Mouse (Mus musculus): ENCODE results near the gene Hook2.

The Hook2 gene

DNA sequence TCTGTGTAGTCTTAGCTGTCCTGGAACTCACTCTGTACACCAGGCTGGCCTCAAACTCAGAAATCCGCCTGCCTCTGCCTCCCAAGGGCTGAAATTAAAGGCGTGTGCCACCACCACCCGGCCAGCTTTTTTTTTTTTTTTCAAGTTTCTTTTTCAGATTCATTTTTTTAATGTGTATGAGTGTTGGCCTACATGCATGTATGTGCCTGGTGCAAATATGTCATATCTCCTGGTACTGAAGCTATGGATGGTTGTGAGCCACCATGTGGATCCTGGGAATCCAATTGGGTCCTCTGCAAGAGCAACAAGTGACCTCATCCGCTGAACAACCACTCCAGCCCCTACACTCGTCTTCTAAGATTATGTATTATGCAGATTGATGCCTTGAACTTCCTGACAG lies 3.0 kb upstream of the Hook2 start:
- DNase-seq (ENCODE audit: low read depth, low spot score), result no peak

DNA sequence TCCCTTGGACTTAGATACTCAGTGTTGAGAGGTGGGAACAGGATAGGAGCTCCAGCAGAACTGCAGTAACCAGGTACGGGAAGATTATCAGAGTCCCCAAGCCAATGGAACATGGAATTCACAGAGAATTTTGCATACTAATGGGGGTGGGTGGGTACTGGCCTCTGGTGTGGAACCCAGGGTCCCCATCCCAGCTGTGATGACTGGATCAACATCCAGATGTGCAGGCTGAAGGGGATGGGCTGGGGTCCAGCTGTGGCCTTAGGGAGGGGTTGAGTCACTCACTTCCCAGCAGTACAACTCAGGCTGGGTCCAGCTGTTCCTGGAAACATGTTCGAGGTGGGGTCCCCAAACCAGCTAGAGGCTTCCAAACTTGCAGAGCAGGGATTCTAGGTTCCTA lies 2.5 kb upstream of the Hook2 start:
- no peak for DNase-seq (ENCODE audit: low read depth, low spot score)

DNA sequence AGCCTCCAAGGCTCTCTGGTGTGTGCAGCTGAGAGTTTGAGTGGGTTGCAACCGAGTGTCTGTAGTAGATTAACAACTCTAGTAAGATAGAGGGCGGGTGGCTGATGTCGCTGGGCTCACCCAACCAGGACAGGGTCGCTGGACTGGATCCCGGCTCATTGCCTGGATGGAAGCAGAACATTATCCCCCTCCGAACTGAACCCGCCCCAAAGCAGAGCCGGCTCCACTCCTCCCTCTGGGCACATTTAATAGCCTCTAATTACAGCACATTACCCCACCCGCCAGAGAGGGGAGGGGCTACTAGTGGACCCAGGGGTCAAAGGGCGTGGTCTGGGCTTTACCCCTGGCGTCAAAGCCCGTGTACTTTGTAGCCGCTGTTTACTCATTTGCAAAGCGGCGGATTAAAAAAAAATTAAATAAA lies 1.1 kb upstream of the Hook2 start:
- no peak for DNase-seq (ENCODE audit: low read depth, low spot score)

DNA sequence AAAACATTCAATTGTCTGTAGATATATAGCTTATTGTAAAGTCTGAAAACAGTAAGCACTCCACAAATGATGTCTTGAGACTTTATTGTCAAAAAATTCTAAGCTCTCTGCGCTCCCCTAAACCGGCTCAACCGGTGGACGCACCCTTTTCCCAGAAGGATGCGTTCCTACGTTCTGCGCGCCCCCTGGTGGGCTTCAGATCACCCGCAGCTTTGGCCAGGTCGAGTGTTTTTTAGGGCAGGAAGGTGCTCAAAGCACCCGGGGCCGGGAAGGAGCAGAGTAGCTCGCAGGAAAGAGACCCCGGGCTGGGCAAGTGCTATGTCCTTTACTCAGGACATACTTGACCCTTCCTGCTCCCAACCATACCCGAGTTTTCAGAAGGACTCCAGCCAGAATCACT lies 593 bp upstream of the Hook2 start:
- DNase-seq (ENCODE audit: low read depth, low spot score), result no peak

DNA sequence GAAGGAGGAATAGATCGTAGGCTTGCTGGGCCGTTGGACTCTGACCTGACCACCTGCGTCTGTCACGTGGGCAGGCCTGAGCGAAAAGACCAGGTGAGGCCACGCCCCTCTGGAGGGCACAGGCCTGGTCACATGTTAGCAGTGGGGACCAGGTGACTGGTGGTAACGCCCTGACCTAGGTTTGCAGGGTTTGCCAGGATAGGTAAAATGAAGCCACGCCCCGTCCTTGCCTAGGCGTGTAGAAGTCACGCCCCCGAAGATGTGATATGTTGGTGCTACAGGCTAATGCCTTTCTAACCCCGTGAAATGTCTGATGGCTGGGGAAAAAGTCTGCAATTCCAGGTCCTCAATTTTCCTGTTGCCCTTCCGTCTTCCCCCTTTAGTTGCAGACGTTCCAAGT lies 433 bp downstream of the Hook2 start:
- no peak for DNase-seq (ENCODE audit: low read depth, low spot score)

DNA sequence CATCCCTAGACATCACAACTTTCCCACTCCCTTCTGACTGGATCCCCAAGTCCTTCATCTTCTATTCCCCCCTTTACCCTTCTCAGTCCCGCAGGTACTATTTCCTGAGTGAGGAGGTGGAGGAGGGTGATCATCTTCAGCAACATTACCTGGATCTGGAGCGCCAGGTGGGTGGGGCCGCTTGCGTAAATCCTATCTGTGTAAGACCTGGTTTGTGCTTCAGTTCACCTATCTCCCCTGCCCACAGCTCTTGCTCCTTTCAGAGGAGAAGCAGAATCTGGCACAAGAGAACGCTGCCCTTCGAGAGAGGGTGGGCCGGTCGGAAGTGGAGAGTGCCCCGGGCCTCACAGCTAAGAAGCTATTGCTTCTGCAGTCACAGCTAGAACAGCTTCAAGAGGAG lies 4.0 kb downstream of the Hook2 start:
- no peak for DNase-seq (ENCODE audit: low read depth, low spot score)

DNA sequence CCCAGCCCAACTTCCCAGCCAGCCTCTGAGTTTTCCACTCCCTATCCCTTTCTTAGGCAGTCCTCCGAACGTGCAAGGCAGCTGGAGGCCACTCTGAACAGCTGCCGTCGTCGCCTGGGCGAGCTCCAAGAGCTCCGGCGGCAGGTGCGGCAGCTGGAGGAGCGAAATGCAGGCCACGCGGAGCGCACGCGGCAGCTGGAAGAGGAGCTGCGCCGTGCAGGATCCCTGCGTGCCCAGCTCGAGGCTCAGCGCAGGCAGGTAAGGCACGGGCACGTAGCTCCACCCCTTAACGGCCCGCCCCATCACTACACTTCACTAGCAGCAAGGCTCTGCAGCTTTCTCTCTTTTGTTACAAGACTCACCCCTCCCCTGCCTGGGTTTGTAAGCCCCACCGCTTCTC lies 5.3 kb downstream of the Hook2 start:
- no peak for DNase-seq (ENCODE audit: low read depth, low spot score)

DNA sequence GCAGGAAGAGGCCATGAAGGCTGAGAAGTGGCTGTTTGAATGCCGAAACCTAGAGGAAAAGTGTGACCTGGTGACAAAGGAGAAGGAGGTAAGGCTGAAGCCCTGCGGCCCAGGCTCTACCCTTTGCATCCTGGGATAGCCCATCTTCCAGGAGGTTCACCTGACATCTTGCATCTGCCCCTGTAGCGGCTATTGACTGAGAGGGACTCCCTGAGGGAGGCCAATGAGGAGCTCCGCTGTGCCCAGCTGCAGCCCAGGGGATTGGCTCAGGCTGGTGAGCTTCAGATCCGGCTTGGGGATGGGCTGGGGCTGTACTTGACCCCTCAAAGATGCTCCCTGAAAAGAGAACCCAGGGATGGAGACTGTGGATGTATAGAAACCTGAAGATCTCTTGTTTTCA lies 6.6 kb downstream of the Hook2 start:
- no peak for DNase-seq (ENCODE audit: low read depth, low spot score)

DNA sequence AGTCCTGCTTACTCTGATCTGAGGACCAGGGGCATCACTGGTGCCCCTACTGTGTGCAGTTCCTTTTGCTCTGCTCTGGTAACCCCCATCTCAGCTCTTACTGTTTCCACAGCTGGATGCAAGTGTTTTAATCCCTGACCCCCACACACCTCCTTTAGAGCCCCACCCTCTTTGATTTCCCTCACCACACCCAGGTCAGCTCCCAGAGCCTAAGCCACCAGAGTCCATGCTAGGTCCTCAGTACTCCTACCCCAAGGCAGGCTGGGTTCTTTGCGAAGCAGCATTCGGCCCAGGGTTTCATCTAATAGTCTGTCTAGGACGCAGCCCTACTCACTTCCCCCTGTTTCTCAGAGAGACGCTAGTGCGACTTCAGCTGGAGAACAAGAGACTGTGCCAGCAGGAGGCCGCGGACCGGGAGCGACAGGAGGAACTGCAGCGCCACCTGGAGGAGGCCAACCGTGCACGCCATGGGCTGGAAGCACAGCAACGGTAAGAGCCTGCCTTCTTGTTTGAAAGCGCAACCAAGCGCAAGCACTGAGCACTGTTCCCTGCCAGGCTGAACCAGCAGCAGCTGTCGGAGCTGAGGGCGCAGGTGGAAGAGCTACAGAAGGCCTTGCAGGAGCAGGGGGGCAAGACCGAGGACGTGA lies 7.4 kb downstream of the Hook2 start:
- DNase-seq (ENCODE audit: low read depth, low spot score), result peak; percentile 95

DNA sequence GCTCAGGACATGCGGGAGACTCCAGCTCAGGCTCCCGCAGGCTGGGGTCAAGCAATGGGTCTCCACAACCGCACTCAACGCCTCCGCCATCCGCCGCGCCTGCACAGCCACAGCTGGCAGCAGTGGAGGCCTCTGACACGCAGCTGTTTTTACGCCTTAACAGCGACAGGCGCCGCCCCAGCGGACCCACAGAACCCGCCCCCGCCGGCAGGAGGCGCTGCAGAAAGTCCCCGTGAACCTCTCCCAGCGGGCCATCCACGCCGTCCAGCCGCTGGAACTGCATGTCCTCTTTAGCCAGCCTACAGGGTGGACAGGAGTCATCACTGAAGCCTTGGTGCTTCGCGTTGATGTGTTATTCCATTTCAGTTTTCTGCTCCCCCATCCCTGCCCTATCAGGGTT lies 17.3 kb downstream of the Hook2 start:
- no peak for DNase-seq (ENCODE audit: low read depth, low spot score)

DNA sequence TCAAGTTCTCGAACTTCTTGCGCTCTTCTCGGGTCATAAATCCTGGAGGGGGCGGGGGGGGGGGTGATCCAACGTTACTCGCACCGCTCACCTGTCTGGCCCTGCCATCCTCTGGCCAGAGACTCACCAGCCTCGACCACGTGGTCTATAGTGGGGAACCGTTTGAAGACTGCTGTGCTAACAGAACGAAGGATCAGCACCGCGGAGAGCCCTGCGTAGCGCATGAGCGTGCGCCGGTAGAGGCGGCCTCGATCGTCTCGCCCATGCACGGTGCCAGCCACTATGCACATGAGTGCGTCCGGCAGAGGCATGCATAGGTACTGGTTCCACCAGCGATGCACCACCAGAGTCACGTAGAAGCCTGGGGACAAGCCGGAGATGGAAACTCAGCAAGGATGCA lies 20.8 kb downstream of the Hook2 start:
- DNase-seq (ENCODE audit: low read depth, low spot score), result no peak

DNA sequence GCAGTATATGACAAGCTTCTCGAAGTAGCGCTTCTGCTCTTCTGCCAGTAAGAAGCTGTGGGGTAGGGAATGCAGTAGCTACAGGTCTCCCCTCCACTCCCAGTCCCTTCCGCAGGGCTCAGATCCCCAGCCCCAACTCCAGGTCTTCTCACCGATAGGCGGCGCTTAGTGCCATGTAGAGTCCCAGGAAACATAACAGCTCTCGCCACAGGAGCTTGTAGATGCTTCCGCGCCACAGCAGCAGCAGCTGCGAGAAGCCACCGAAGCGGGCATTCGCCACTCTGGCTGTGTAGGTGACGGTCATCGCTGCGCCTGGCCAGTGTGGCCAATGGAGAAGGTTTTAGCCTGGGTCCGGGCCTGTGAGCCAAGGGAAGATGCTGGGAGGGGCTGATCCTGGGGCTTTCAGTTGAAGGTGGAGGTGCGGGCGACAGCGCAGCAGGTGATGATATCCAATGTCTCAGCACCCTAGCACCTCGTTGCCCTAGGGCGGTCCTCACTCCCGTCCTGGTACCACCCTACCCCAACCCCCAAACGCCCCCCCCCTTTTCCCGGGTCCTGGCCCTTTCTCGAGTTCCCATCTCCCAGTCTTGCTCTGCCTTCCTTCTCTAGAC lies 22.9 kb downstream of the Hook2 start:
- DNase-seq (ENCODE audit: low read depth, low spot score), result no peak

DNA sequence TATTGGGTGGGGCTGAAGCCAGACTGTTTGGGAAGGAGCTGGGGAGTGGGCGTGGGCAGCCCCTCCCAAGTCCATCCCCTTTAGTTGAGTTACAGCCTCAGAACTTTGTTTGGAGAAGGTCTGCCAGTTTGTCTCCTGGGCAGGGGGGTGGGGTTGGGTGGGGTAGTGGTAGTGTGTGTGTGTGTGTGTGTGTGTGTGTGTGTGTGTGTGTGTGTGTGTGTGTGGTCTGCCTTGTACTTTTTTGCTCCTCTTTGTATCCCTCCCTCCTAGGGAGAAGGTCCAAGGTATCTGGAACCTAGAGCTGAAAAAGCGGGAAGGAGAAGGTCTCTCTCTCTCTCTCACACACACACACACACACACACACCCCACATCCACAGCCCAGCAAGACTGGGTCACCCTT lies 24.0 kb downstream of the Hook2 start, which contains the start of gene Best2:
Gene Best2 (minus strand): TSS at position 101 of the 400 bp plus-strand sequence.
- no peak for DNase-seq (ENCODE audit: low read depth, low spot score)

DNA sequence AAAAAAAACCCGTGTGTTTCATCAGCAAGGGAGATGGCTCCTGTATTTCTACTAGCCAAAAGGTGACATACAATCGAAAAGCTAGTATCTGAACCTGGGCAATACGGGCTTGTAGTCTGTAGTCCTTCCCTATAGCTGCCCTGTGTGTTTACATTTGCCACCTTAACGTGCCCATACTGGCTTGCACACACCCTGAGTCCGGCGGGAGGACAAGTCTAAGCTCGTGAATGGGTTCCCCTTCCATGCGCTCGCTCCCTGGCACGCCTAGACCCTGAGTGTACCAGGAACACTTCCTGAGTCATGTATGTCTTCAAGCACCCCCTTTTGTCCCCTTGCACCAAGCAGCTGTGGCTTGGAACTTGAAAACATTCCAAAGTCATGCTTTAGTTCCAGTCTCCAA lies 26.3 kb downstream of the Hook2 start:
- no peak for DNase-seq (ENCODE audit: low read depth, low spot score)

DNA sequence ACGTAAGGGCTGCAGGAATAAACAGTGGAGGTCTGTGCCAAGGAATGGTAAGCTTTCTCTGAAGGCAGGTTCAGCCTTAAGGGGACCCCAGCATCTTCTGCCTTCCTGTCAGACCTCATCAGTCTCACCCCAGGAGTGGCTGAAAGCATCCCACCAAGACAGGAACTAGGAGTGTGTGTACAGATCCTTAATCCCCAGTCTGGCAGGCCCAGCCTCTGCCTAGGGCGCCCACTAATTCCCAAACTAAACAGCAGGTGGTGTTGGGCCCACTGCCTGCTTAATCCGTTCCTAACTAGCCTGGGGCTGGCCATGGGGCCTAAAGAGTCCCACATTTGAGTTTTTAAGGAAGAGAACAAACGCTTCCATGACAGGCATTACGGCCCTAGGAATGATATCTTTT lies 26.8 kb downstream of the Hook2 start:
- no peak for DNase-seq (ENCODE audit: low read depth, low spot score)

DNA sequence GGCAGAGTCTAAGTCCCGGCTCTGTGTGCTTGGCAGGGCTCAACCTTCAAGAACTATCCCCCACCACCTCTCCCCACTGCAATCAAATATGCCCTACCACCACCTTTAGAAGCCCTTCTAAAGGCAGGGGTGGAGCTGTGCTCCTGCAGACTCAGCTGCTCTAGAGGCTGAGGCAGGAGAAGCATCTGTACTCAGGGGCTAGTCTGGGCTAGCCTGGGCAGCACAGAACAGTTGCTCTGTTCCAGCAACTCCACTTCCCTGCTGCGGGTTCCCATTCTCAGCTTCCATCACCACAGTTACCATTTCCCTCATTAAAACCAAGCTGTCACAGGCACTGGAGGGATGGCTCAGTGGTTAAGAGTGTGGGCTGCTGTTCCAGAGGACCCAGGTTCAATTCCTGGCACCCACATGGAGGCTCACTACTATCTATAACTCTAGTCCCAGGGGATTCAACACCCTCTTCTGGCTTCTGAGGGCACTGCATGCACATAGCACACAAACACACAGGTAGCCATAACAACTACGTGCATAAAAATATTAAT lies 31.2 kb downstream of the Hook2 start:
- DNase-seq (ENCODE audit: low read depth, low spot score), result no peak

DNA sequence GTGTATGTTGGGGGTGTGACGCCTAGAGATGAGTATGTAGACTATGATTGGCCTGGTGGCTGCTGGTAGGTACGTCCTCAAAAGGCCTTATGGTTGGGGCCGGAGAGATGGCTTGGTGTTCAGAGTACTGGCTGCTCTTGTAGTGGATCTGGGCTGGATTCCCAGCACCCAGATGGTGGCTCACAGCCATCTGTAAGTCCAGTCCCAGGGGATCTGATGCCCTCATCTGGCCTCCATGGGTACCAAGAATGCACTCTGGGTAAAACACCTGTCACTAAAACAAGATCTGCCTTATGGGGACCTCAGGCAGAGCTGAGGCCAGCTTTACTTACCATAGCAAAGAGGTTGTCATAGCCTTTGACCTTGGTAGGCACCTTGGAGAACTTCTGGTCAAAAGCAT lies 33.4 kb downstream of the Hook2 start:
- no peak for DNase-seq (ENCODE audit: low read depth, low spot score)

DNA sequence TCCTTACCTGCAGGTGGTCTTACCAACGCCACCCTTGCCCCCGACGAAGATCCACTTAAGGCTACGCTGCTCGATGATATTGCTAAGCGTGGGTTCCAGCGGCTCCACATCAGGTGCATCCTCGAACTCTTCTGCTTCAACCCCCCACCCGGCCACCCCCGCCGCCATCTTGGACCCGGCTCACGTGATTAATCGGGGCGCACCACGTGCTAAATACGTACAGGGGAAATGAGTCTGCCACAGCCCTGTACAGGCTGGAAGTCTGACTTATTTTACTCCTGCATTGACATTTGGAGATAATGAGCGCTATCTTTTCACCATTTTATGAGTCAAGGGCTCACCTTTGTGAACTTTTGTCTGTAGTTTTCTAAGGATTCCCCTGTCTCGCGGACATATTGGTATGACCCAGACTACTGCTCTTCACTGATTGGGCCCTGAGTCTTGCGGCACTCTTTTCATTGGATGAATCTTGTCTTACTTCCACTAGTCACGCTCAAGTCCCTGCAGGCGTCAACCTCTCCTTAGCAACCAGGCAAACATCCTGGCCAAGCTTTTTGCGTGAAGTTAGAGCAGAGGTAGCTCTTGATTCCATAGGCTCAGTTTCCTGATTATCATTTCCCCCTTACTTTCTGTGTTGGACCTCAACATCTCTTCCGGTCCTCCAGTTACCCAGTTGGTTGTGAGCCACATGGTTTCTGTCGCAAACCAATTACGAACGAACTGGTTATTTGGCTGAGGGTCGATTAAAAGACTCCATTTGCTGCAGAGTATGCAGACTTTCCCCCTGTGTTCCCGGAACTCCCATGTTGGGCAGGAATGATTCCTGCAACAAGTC lies 34.9 kb downstream of the Hook2 start, which contains the start of gene Asna1:
Gene Asna1 (minus strand): TSS at position 184 of the 835 bp plus-strand sequence.
- DNase-seq (ENCODE audit: low read depth, low spot score), result no peak

DNA sequence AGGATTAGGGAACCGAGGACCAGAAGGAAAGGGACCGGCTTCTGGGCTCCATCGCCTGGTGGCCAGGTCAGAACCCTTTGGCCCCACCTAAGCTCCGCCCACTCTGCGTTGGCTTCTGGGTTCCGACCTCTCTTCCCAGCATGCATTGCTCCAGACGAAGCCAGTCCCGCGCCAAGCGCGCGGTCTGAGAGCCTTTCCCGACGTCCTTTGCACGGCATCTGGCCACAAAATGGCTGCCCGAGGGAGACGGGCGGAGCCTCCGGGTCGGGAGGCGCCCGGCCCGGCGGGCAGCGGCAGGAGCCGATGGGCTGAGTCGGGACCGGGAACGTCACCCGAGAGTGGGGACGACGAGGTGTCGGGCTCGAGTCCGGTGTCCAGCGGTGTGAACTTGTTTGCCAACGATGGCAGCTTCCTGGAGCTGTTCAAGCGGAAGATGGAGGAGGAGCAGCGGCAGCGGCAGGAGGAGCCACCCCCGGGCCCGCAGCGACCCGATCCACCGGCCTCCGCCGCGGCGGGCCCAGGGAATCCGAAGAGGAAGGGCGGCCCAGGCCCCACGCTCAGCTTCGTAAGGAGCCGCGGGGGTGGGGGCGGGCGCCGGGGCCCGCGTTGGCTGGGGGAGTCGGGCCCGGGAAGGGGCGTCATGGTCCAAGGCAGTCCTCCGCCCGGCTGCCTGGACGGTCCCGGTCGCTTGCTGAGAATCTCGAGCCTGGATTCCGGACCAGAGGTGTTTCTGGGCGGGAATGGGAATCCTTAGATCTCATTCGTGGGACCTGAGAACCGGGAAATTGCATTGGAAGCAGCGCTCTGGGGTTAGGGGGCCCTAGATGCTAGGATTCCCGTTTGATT lies 36.5 kb downstream of the Hook2 start, which contains the start of gene Trir:
Gene Trir (plus strand): TSS at position 154 of the 846 bp plus-strand sequence.
- DNase-seq (ENCODE audit: low read depth, low spot score), result peak; percentile 99

DNA sequence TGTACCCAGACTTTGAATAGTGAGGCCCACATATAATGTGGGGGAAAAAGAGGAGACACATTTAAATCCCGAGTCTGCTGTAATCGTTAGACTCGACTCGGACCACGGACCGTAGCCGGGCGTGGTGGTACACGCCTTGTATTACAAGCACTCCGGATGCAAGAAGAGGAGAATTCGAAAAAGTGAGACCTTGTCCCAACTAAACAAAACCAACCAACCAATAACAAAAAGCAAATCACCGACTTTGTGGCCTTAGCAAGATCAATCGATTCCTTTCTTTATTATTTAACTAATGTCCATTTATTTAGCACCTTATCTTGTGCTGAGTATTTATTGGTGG lies 37.1 kb downstream of the Hook2 start:
- DNase-seq (ENCODE audit: low read depth, low spot score), result no peak

DNA sequence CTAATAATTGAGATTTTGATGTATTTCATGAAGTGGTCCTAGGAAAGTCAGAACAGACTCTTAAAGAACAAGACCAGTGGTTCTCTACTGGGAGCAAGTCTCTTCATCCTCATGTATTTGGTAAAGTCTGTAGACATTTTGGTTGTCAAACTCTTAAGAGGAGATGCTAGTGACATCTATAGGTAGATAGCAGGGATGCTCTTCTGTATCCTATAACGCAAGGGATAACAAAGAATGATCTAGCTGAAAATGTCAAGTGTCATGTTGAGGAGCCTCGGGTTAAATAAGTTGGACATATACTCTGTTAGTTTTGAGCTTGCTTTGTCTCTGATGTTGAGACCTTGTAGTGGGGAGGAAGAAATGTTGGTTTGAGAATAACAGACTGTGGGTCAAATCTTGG lies 37.5 kb downstream of the Hook2 start:
- DNase-seq (ENCODE audit: low read depth, low spot score), result no peak

DNA sequence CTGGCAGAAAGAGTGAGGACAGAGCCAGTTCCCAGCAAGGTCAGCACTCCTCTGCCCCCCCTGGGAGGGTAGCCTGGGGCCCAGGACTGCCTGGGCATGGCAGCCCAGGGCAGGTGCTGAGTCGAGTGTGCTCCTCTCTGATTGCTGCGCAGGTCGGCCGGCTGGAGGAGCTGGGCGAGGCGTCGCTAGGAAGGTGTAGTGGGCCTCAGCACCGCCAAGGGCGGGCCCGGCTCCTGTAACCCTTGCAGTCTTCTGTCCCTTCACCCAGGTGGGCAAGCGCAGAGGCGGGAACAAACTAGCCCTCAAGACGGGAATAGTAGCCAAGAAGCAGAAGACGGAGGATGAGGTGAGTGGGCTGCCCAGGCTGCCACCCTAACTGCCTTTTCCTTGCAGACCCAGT lies 38.9 kb downstream of the Hook2 start:
- no peak for DNase-seq (ENCODE audit: low read depth, low spot score)
